Mouse (Mus musculus) lung, adult 18-20 months (tissue): ENCODE measurements around the gene Sgf29.

Experiments used
- DNase-seq, 2 experiments: peaks; one replicate each; pipeline ENCODE4 v3.0.0; 2022; ENCODE audit warnings: mixed read lengths in 2 of 2

The Sgf29 gene

DNA sequence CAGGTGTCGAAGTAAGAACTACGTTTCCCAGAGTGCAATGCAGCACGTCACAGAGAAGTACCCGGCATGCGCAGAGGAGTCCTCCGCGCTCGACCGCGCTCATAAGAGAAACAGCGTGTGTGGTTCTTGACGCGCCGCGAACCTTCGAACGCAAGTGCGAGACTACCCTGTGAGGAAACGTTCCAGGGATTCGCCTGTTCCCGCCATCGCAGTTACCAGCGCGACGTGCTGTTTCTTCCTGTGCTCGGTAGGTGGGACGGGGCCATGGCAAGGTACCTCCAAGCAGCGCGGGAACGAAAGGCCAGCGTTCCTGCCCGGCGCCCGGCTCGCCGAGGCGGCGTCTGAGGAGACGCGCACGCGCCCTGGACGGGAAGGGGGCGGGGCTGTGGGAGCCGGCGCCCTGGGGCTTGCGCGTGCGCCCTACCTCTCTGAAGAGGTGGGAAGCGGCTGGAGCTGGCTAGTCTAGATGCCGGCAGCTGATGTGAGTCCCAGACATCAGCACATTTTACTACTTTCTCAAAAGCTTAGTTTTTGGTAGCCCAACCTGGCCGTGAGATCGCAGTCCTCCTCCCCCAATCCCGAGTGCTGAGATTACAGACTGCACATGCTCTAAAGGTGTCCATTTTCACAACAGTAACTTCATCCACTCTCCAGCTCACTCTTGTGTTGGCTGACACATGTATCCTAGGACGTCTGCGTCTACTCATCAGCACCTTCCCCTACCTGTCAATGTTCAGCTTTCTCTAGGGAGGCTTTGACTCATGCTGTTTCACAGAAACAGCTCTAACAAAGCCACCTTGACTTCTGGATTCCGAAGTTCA lies at the start of gene Sgf29:
Gene Sgf29 (plus strand): TSS at position 79 of the 821 bp plus-strand sequence.
- DNase-seq = peak; percentile 92 to 93

DNA sequence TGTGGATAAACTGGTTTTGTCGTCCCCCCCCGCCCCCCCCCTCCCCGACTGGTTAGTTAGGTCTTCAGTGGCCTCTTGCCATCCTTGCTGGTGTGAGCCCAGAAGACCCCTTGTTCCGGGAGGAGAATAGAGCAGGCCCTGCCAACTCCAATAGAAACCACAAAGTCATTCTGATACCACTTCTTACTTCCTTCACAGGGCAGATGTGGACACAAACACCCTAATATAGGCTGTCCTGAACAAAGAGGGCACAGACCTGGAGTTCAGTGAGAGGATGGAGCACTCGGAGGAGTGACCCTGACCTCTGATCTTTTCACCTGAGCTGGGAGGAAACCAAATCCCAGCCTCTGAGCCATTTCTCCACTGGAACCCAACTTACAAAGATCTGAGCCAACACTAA lies 47.2 kb upstream of the Sgf29 start:
- no peak for DNase-seq

- DNase-seq = no peak
Observed at GRCm38 (mm10) chr7:126602650-126603049, 46.5 kb upstream of the Sgf29 start.

DNA sequence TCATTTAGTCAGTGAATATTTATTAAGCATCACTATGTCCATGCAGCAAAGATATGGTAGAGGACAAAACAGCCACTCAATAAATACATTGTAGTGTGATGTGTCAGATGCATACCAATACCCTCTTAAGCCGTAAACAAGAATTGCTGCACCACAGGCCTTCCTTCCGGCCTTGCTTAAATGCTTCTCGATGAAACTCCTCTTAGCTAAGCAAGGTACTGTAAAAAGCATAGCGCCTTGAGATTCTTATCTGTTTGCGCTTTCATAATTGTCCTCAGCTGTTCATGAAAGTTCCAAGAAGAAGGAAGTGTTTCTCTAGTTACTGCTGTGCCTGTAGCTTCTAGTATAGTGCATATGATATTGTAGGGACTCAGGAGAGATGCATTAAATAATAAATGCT lies 42.5 kb upstream of the Sgf29 start:
- DNase-seq = no peak

DNA sequence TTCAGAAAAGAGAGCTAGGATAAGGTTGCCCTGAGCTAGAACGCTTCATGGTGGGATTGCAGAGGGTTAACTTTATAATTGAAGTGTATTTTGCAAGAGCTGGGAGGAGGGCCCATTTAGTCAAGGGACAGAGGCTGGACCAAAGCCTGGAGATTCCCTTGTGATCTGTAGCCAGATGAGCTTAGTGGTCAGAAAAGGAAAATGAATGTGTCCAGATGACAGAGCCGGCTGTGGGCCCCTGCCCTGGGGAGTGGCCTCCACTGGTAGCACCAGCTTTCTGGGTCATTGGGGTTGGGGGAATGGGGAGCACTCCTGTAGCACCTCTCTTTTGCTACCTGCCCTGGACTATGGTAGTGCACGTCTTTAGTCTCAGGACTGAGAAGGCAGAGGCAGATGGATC lies 42.0 kb upstream of the Sgf29 start:
- peak; percentile 47 to 59 for DNase-seq

DNA sequence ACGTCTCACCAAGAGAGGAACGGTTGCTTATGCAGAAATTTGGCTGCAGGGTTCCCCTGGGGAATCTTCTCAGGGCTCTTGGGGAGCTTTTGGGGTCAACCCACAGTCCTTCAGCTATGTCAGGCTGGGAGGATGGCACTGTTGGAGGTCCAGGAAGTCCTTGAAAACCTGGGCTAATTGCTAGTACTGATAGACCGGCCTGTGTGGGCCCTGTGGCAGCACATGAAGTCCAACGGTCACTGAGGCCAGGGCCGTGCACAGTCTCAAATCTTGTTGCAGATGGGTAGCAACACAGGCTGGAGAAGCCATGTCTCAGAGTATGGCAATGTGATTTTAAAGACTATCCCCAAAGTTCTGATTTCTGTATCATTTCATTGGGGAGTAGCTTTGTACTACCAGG lies 41.3 kb upstream of the Sgf29 start:
- DNase-seq = no peak

GRCm38 (mm10) chr7:126612736-126613135 lies 36.4 kb upstream of the Sgf29 start:
- no peak for DNase-seq

DNA sequence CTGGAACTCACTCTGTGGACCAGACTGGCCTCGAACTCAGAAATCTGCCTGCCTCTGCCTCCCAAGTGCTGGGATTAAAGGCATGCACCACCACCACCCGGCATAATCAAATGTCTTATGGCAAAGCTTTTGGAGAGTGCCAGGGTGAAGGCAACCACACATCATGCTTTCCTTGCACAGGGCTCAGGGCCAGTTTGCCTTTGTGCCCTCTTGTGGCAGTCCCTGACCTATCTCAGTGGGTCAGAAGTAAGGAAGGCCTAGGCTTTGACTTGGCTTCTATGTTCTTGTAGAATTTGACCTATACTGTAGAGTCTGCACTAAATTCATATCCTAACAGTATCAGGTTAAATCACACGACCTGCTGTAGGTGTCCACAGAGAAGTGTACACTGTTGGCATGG lies 32.4 kb upstream of the Sgf29 start:
- no peak for DNase-seq

GRCm38 (mm10) chr7:126619559-126620275 lies 29.4 kb upstream of the Sgf29 start:
- no peak for DNase-seq

DNA sequence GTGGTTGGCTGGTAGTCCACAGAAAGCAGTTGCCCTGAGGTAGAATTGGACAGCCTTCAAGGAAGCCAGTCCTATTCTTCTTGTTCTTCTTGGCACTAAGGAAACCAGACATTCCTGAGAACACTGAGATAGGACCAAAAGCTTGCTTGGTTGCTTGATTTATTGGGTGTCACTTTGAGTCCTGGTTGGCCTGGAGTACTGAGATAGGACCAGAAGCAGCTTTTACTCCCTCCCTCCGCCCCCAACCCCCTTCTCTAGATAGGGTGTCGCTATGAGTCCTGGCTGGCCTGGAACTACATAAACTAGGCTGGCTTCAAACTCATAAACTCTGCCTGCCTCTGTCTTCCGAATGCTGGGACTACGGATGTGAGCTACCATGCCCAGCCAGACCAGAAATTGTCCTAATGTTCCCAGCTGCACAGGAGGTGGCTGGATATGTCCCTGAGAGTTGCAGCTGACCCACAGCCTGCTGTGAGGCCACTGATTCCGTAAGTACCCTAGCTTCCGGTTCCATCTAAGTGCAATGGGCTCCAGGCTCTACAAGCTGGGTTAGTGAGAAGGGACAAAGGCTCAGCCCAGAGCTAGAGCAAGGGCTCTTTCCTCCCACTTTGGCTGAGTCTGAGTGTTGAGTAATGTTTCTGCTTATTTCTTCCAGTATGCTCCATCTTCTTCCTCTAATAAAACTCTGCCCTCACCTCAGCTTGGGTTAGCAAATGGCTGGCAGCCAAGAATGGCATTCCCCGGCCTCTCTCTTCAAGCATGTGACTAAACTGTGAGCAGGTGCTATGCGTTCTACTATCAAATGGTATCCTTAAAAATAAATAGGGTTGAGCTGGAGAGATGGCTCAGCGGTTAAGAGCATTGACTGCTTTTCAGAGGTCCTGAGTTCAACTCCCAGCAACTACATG lies 27.4 kb upstream of the Sgf29 start:
- peak; percentile 63 to 73 for DNase-seq

DNA sequence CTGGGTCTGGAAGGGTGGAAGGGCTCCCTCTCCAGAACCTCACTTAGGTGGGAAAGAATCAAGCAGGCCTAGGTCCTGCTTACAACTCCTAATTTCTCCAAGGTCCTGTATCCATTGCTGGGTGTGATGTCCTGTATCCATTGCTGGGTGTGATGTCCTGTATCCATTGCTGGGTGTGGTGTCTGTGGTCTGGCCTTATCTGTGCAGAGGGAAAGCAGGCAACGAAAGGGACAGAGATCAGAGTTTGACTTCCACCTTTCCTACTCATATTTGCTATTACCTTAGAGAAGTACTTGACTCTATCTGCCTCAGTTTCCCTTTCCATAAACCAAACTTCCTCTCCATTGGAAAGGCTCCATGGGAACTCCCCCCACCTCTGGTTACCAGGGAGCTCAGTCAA lies 25.7 kb upstream of the Sgf29 start:
- DNase-seq = no peak

GRCm38 (mm10) chr7:126624774-126625173 lies 24.3 kb upstream of the Sgf29 start:
- DNase-seq = peak; percentile 64 to 70

GRCm38 (mm10) chr7:126625369-126625768 lies 23.7 kb upstream of the Sgf29 start:
- peak; percentile 95 to 97 for DNase-seq

- DNase-seq = no peak
Observed at GRCm38 (mm10) chr7:126625807-126626600, 23.1 kb upstream of the Sgf29 start.

DNA sequence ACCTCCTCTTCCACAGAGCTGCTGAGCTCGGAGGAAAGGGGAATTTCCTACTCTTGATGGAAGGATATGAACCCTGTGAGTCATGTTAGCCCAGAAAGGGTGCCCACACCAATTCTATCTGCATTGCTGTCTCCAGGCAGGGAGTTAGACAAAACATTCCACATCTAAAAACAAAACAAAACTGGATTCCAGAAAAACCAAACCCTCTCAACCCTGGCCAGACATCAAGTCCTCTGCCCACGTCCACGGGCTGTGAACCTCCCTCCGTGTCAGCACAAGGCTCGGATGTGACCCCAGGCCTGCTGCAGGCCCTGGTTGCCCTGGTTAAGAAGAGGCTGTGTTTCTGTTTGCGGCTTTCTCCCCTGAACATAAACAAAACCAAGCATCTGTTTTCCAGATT lies 21.0 kb upstream of the Sgf29 start:
- peak; percentile 25 to 40 for DNase-seq

- DNase-seq = no peak
Observed at GRCm38 (mm10) chr7:126629915-126630314, 19.2 kb upstream of the Sgf29 start.

DNA sequence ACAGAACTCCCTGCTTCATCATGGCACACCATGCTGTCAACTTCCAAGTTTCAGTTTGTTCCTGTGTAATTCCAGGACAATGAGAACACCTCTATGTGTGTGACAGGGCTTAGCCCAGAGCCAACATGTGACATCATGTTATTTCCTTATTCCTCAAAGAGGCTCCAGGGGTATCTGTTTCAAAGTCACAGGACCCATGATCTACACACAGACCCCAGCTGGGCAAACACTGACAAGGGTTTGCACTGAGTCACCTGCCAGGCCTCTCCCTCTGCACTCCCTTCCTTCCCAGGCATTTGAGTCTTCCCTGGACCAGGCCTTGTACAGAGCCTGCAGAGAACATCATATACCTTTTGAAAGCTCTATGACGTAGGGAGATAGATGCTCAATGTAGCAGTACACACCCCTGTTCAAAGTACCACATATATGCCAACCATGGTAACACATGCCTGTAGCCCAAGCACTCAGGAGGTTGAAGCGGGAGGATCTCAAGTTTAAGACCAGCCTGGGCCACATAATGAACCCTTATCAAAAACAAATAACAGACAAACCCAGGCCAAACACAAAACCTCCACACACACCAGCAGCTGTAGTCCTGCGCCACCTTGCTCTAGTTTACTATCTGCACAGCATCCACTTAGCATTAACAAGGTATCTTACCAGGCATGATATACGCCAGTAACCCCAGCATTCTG lies 18.1 kb upstream of the Sgf29 start, which contains the start of gene Nupr1:
Gene Nupr1 (minus strand): TSS at position 38 of the 695 bp plus-strand sequence.
- DNase-seq = no peak

- no peak for DNase-seq
Observed at GRCm38 (mm10) chr7:126632478-126632877, 16.6 kb upstream of the Sgf29 start.

- DNase-seq = no peak
Observed at GRCm38 (mm10) chr7:126635375-126635774, 13.7 kb upstream of the Sgf29 start.

- DNase-seq = peak; percentile 75 to 85
Observed at GRCm38 (mm10) chr7:126636733-126637520, 12.2 kb upstream of the Sgf29 start.
